Mouse (Mus musculus) spleen, adult 12 weeks (tissue): ENCODE measurements around the gene Epm2a.

Experiments used
- DNase-seq: peaks from one replicate; pipeline ENCODE4 v3.0.0; 2022; ENCODE audit warnings: low spot score

Gene Epm2a

DNA sequence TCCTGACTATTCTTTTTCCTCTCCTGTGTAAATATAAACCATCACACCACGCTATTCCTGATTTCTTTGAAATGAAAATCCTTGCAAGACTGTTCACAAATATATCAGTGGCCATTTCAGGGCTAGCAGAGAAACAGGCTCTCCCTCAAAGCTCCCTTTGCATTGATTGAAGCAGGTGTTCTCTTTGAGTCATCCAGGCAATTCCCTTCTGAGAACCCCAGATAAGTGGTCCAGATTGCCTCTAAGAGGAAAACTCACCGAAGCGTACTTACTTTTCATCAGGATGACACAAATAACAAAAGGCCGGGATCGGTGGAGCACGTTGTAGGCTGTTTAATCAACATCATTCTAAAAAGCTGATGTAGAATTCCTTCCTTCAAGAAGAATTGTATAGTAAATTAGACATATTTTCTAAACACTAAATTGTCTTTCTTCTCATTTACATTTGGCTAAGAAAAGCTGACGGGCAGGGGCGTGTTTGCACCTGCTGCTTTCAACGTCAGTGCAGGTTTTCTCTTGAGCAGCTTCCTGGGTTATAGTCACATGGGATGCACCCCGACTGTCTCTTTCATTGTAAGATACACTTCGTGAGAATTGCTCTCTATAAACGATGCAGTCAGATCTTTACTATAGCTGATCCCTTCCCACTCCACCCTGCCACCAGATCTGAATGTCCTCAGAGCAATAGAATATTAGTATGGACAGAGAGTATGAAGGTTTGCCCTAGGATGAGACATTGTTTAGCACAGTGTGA lies 86.0 kb downstream of the Epm2a start:
- DNase-seq, result no peak

DNA sequence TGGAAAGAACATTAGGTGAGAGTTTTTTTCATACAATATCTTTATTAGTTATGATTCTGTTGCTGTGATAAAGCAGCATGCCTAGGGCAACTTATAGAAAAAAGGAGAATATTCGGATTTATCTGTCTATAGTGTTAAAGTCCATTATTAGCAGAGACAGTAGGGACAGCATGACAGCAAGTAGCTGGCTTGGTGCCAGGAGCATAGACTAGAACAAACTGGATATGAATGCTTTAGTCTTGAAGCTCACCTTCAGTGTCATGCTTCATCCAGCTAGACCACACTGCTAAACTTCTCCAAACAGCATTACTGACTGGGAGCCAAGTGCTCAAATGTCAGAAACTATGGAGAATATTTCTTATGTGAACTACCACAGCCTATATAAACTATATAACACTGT lies 93.8 kb downstream of the Epm2a start:
- DNase-seq, result no peak

DNA sequence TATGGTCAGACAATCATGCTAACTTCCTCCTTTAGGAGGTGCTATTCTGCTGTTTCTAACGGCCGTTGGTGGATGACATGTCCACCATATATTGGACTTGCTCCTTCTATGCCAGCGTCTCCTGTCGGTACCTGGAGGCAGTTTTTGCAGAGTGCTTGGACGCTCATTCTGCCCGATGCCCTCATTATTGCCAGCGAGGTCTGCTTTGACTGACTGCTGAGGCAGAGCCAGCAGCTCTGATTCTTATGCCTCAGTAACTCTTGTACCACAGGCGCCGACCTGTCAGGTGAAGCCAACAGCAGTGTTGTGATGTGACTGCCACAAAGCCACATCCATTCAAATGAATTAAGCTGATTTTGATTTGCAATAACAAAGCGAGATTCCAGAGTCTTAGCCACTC lies 95.3 kb downstream of the Epm2a start:
- no peak for DNase-seq

DNA sequence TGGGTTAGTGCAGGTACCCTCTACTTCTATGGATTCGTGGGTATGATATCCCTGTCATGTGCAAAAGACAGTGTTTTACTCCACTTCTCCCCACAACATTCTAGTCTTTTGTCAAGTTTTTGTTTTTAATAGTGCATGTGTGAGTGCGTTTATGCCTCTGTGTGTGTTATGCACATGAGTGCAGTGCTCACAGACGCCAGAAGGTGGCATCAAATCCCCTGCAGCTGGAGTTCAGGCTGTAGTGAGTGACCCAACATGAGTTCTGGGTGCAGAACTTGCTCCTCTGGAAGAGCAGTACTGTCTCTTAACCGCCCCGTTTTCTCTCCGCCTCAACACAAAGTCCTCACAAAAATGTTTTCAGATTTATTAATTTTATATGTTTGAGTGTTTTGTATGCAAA lies 96.1 kb downstream of the Epm2a start:
- no peak for DNase-seq

DNA sequence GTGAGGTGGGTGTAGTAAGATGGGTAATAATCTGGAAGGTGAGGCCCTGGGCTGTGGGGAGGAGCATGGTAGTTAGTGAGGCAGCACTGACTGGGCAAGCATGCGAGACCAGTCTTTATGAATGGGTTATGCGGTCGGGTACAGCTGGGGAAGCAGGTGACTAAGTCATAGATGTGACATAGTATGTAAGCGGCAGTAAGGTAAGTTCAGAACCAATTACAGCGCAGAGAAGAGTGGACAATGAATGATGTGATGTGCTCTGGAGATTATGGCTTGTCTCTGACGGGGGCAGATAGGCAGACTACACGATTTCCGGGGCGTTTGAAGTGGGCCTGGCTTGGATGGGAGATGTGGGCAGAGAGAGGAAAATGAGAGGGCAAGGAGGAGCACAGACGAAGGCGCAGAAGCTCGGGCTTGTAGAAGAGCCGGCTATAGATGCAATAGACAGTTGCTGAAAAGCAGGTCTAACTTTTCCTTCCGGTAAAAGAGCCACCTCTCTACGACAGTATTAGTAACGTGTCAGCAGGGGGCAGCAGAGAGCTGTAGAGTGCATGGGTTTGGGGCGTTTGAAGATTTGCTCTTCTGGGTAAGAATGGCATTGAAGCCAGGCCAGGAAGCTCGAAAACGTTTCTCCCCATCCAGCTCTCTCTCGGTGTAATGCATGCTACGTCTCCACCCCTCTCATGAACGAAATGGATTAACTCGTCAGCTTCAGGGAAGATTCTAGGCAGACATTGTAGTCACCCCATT lies 106.5 kb downstream of the Epm2a start:
- DNase-seq, result no peak

DNA sequence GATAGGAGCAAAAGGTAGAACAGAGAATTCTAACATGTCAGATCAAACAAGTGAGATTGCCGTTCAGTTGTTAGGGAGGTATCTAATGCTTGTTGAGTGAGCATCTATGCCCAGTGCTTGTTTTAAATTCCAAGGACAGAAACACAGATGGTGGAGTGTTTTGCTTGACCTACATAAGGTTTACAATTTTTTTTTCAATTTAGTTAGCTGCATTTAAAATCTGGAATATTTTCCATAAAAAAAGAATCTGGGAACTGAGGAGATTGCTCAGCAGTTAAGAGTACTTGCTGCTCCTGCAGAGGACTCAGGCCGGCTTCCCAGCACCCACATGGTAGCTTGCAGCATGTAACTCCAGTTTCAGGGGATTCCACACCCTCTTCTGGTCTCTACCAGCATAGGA lies 109.3 kb downstream of the Epm2a start:
- no peak for DNase-seq

DNA sequence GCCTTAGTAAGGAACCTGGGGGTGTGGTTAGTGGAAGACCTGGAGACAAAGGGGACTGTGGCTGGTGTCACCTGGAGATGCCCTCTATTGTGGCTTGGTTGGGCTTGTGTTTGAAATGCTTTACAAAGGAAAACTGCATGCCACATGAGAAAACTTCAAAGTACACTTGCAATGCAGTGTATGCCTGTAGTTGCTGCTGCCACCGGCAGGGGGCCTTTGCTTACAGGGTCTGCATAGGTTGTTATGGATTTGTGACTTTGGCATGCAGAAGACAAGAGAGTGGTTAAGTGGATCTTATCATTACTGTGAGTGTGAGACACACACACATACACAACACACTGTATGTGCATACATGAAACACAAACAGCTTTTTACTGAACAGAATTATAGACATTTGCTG lies 114.2 kb downstream of the Epm2a start:
- no peak for DNase-seq

DNA sequence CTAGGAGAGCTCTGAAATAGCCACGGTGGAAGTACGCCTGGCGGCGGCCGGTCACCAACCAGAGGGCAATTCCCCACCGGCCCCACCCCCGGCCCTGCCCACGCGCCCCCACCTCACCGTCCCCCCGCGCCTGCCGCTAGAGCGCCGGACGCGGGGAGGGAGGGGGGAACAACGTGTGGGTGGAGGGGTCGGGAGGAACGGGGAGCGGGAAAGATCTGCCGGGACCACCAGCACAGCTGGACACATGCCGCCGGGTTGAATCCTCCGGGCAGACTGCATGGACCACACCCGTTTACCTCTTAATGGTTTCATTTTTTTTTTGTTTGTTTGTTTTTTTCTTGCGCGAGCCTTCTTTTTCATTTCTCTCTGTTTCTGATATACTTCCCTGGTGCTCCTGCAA lies 148.8 kb downstream of the Epm2a start:
- DNase-seq, result peak; percentile 4
